Mouse (Mus musculus) ES-Bruce4 (cell line): ENCODE measurements around the gene Tcf19. TPM values are rescaled to one million over a fixed set of nuclear protein-coding genes. Genes with fewer than 3 reads are reported as not detected.

Source experiments
- H3K27ac ChIP-seq: 2 replicates; pipeline ENCODE4 v1.5.1; 2012; ENCODE audit warnings: low read length, inconsistent platforms; ENCODE audit not compliant: insufficient read depth
- H3K27me3 ChIP-seq: 2 replicates; pipeline ENCODE4 v1.6.1; 2012; ENCODE audit warnings: mild to moderate bottlenecking, low read length, inconsistent platforms; ENCODE audit not compliant: control insufficient read depth, poor library complexity, insufficient read depth, severe bottlenecking
- H3K36me3 ChIP-seq: 2 replicates; pipeline ENCODE4 v1.6.1; 2012; ENCODE audit warnings: inconsistent platforms, mild to moderate bottlenecking, low read length, moderate library complexity; ENCODE audit not compliant: control insufficient read depth, poor library complexity, insufficient read depth, severe bottlenecking
- H3K4me1 ChIP-seq: one replicate; pipeline ENCODE4 v1.8.1; 2011; ENCODE audit warnings: low read length; ENCODE audit not compliant: control insufficient read depth, insufficient read depth
- H3K4me3 ChIP-seq: 2 replicates; pipeline ENCODE4 v1.5.1; 2011; ENCODE audit warnings: low read depth, mild to moderate bottlenecking, low read length
- H3K9ac ChIP-seq: 2 replicates; pipeline ENCODE4 v1.6.1; 2012; ENCODE audit warnings: low read depth, mild to moderate bottlenecking, inconsistent platforms; ENCODE audit not compliant: poor library complexity, severe bottlenecking
- H3K9me3 ChIP-seq: replicated peaks from 2 replicates; pipeline ENCODE4 v1.6.1; 2012; ENCODE audit warnings: mild to moderate bottlenecking, low read length, inconsistent platforms; ENCODE audit not compliant: control insufficient read depth, poor library complexity, insufficient read depth, severe bottlenecking
- CTCF ChIP-seq: IDR thresholded peaks from one replicate; pipeline ENCODE4 v1.8.1; 2011; ENCODE audit warnings: low read depth, low read length
- EP300 ChIP-seq: IDR thresholded peaks from 2 replicates; pipeline ENCODE4 v1.6.1; 2011; ENCODE audit warnings: low read depth, low read length; ENCODE audit not compliant: insufficient read depth
- POLR2A ChIP-seq: IDR thresholded peaks from one replicate; pipeline ENCODE4 v1.8.1; 2011; ENCODE audit warnings: low read length; ENCODE audit not compliant: insufficient read depth
- polyA plus RNA-seq: library from polyadenylated mRNA; stranded (reverse); fragments of >200 nt; gene quantifications from 2 replicates; pipeline ENCODE4 v1.2.4, GENCODE M21; 2011; ENCODE audit warnings: low read depth; ENCODE audit not compliant: missing spikeins, insufficient read depth, insufficient read length

Tcf19 gene
- polyA plus RNA-seq, 1 experiment: 5.2 TPM

GRCm38 (mm10) chr17:35554761-35555397 lies 38.3 kb upstream of the Tcf19 start:
- TF ChIP-seq CTCF: no peak
- TF ChIP-seq EP300: no peak
- no peak for TF ChIP-seq POLR2A
- peaks cover 12% of the 10 kb centered on the region for H3K4me1 ChIP-seq
- no peak overlapping the region for H3K27ac ChIP-seq
- H3K9me3 ChIP-seq: no peaks in the 10 kb centered on the region
- H3K9ac ChIP-seq: peak overlapping the region; percentile 37; the same call in 1 of the 2 replicates
- no peaks in the 10 kb centered on the region for H3K36me3 ChIP-seq
- H3K27me3 ChIP-seq: no peaks in the 10 kb centered on the region
- H3K4me3 ChIP-seq: peak overlapping the region; percentile 20

GRCm38 (mm10) chr17:35554321-35554720 lies 37.7 kb upstream of the Tcf19 start:
- TF ChIP-seq EP300: no peak
- TF ChIP-seq CTCF: no peak
- no peak for TF ChIP-seq POLR2A
- peaks cover 12% of the 10 kb centered on the region for H3K4me1 ChIP-seq
- H3K9ac ChIP-seq: peak overlapping the region; percentile 37; the same call in 1 of the 2 replicates
- H3K27me3 ChIP-seq: no peaks in the 10 kb centered on the region
- no peaks in the 10 kb centered on the region for H3K36me3 ChIP-seq
- no peaks in the 10 kb centered on the region for H3K9me3 ChIP-seq
- H3K27ac ChIP-seq: no peak overlapping the region
- H3K4me3 ChIP-seq: peak overlapping the region; percentile 20

GRCm38 (mm10) chr17:35551881-35552414 lies 35.3 kb upstream of the Tcf19 start, which contains the start of gene Cdsn:
TSS of gene Cdsn (plus strand) at chr17:35552128.
- no peak within 1 kb of the TSS for H3K9ac ChIP-seq
- H3K36me3 ChIP-seq: no peaks in the 10 kb centered on the region
- no peak within 1 kb of the TSS for H3K4me3 ChIP-seq
- H3K27me3 ChIP-seq: no peaks in the 10 kb centered on the region
- no peaks in the 10 kb centered on the region for H3K9me3 ChIP-seq
- no peak within 1 kb of the TSS for H3K27ac ChIP-seq
- peaks cover 13% of the 10 kb centered on the region for H3K4me1 ChIP-seq
- no peak for TF ChIP-seq CTCF
- TF ChIP-seq EP300: no peak
- no peak for TF ChIP-seq POLR2A

- Histone ChIP-seq H3K9ac (no peak overlapping the region), H3K4me1 (peaks cover 9% of the 10 kb centered on the region), H3K36me3 (no peaks in the 10 kb centered on the region), H3K4me3 (no peak overlapping the region), H3K27ac (no peak overlapping the region), H3K27me3 (no peaks in the 10 kb centered on the region), H3K9me3 (no peaks in the 10 kb centered on the region)
- TF ChIP-seq POLR2A (no peak), EP300 (no peak), CTCF (no peak)
Observed at GRCm38 (mm10) chr17:35550871-35551270, 34.2 kb upstream of the Tcf19 start.

GRCm38 (mm10) chr17:35550143-35550494 lies 33.5 kb upstream of the Tcf19 start:
- no peak overlapping the region for H3K4me3 ChIP-seq
- H3K9me3 ChIP-seq: no peaks in the 10 kb centered on the region
- H3K27ac ChIP-seq: no peak overlapping the region
- no peak for TF ChIP-seq POLR2A
- peak; percentile 2 for TF ChIP-seq CTCF
- H3K27me3 ChIP-seq: no peaks in the 10 kb centered on the region
- H3K9ac ChIP-seq: no peak overlapping the region
- peaks cover 8% of the 10 kb centered on the region for H3K4me1 ChIP-seq
- H3K36me3 ChIP-seq: no peaks in the 10 kb centered on the region

GRCm38 (mm10) chr17:35549437-35550142 lies 33.0 kb upstream of the Tcf19 start:
- no peaks in the 10 kb centered on the region for H3K9me3 ChIP-seq
- H3K36me3 ChIP-seq: no peaks in the 10 kb centered on the region
- H3K4me3 ChIP-seq: no peak overlapping the region
- H3K9ac ChIP-seq: no peak overlapping the region; the same call in 1 of the 2 replicates
- no peaks in the 10 kb centered on the region for H3K27me3 ChIP-seq
- TF ChIP-seq CTCF: no peak
- no peak for TF ChIP-seq EP300
- no peak for TF ChIP-seq POLR2A
- peak overlapping the region; percentile 37; the same call in 1 of the 2 replicates for H3K27ac ChIP-seq
- peaks cover 8% of the 10 kb centered on the region for H3K4me1 ChIP-seq
